Mouse (Mus musculus) forelimb bud, embryonic 11.5 days (tissue): Measurements from ENCODE around the gene Hacd3.
"Not testable (repeated sequence)": the region's sequence is repeated elsewhere in the genome, so short reads cannot be mapped to it uniquely, and the experiment has no call there.

Source experiments
- DNase-seq: peaks from one replicate; pipeline ENCODE4 v3.0.0-alpha.2; 2012; ENCODE audit warnings: low read depth, low spot score

The Hacd3 gene

DNA sequence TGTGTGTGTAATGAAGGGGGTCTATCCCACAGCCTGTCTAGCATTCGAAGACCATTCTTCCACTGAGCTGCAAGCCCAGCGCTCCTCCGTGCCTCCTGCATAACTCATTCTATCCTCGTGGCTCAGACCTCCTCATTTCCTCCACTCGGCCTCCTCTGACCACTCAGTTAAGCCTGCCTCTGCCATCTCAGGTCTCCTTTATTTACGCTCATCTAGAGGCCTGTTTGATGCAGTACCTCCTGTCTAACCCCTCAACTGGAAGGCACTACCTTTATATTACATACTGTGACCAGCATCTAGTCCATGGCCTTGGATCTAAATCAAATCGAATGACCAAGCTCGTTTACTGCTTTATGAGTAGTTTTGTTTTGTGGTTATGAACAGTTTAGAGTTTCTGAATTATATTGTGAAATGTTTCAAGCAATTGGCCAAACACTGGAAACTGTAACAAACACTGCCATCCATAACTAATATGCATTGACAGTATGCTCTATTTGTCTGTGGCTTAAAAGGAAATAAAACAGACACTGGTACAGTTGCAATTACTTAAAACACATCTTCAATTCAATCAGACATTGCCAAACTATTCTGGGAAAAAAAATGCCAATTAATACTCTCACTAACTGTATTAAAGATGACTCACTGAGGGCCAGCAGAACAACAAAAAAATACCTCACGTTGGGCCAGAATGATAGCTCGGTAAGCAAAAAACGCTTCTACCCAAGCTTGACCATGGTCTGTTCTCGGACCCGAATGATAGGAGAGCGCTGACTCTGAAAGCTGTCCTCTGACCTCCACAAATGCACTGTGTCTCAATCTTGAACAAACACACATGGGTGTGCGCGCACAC, 4.3 kb downstream of the Hacd3 start:
- no peak for DNase-seq

DNA sequence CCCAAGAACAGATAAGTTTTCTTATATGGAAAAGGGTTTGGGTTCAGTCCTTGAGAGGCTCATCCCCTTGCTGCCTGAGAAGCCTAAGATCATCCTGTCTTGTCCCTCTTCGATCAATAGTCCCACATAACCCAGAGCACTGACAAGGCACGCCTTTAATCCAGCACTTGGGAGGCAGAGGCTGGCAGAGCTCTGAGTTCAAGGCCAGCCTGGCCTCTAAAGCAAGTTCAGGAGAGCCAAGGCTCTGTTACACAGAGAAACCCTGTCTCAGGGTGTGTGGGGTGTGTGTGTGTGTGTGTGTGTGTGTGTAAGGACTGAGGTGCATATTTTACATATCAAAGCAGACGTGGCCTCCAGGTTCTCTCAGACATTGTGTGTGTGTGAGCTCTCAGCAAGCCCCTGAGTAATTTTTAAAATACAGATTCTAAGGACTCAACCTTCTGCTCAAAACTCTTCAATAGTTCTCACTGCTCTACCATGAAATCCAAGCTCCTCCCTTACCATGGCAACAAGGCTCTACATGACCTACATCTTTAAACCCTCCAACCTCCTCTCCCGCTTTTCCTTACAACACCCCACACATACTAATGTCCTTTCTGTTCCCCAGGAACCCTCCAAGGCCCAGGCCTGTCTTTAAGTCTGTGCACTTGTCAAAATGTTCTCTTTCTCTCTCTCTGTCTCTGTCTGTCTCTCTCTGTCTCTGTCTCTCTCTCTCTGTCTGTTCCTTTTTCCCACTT, 5.1 kb downstream of the Hacd3 start:
- DNase-seq: no peak

DNA sequence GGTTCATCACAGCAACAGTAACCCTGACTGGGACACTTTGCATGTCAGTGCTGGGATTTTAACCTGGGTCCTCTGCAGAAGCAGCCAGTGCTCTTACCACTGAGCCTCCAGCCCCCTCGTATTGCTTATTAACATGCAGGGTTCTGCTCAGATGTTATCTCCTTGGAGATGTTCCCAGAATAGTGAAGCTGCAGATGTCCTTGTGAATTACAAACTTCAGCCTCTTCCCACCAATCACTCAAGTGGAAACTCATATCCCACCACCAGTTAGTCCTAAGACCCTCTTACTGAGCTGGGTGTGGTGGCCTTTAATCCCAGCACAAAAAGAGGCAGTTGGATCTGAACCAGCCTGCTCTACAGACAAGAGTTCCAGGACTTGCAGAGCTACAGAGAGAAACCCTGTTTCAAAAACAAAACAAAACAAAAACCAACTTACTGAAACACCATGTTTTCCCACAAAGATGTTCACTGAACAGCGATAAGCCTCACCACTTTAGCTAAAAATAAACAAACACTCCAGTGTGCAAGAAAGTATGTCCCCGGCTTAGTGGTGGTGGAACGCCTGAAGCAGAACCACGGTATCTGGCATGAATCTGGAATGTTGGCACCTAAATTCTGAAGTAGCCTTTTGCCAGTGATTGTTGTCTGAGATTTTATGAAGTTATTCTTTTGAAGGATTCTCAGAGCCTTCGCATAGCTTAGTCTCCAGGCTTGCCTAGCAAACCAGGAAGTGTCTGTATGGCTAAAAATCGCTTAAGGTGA, 5.9 kb downstream of the Hacd3 start:
- no peak for DNase-seq

DNA sequence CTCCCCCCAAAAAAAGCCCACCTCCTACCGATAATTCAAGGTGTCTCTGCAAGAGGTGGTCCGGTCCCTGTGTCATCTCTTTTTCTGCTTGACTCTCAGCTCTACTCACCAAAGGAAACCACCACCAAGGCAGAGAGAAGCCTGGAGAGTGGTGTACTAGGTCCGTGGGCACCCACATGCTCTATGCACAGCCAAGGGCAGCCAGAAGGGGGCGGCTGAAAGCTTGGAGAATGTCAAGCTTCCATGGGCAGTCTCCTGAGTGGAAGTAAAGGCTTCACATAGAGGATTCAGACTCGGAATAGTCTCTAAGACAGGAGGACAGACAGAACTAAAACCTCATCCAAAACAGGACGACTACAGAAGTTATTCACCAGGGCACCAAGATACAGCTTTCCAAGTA, 10.2 kb downstream of the Hacd3 start:
- no peak for DNase-seq

DNA sequence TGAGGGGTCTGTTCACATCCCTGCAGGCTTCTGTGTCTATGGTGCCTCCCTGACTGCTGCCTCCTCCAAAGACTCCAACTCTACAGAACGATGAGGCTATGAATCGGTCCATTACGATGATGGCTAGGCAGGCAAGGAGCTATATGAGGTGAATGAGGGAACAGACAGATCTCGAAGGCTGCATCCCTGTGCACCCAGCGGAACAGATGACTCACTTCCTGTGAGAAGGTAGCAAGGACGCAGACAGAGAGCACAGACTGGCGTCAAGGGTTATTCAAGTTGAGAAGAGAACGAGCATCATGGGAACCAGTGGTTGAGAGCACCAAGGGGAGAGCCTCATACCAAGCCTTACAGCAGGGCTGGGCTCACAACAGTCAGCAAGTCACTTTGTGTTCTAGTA, 10.9 kb downstream of the Hacd3 start:
- DNase-seq: no peak

DNA sequence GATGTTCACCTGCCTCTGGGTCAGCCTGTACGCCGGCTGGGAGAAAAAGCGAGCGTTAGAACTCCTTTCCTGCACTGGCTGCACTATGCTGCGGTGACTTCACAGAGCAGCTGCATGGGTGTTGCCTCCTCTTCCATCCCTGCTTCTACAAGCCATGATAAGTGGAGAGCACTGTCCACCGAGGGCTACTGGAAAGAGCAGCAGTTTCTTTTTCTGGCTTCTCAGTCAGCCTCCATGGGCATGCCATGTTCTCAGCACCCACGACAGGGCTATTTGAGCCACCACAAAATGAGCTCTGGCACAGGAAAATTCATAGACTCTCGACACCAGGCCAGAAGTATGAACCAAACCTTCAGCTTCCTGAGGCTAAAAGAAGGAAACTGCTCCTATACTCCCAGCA, 15.8 kb downstream of the Hacd3 start:
- no peak for DNase-seq

DNA sequence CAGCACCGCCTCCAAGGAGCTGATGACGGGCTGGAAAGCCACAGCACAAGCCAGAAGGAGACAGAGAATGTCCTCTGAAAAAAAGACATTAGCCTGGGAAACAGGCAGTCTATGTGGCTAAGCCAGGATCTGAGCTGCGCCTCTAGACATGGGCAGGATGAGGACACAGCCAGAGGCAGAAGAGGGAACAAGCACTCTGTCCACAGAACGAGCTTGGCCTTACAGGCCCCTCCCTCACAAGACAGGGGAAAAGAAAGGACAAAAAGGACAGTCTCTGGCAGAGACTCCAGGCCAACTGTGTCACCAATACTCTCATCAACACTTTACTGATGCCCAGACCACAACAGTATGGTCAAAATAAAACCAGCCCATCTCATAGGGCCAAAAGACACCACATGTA, 20.0 kb downstream of the Hacd3 start:
- DNase-seq: no peak

DNA sequence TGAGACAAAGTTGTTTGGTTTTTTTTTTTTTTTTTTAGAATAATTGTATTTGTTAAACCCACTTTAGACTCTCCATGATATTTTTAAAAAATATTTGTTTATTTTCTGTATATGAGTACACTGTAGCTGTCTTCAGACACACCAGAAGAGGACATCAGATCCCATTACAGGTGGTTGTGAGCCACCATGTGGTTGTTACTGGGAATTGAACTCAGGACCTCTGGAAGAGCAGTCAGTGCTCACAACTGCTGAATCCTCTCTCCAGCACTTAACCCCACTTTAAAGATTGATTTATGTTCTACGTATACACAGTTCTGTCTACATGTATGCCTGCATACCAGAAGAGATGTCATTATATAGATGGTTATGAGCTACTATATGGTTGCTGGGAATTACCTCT, 26.0 kb downstream of the Hacd3 start:
- DNase-seq: not testable (repeated sequence)

DNA sequence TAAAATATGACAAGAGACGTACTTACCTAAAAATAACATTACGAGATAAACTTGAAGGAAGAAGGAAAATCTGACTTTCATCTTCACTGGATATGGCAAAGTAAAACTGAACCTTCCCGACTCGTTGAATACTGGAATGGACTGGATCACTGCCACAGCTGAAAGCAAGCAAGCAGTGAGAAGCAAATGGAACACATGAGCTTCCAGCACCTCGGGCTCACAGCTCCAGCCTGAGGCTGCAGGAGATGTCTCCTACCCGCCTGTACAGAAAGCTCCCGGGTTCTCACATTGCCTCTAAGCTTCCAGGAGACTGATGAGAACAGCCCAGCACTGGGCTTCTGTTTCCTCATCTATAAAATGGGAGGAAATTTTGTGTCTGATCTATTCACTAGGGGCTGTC, 31.2 kb downstream of the Hacd3 start:
- no peak for DNase-seq

DNA sequence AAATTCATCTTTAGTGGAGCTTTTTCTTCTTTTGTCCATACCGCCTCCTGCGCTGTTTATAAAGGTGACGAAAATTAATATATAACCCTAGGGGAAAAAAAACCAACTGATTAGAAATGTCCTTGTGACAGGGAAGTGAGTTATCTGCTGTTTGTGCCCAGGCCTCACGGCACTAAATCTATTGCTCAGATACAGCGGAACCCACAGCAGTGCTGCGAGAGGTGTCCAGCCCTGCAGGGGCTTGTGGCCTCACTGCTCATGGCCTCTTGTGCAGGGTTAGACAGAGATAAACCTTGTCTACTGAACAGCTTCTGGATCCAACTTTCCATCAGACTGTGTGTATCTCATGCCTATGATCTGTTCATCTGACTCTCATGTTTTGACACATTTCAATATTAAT, 33.0 kb downstream of the Hacd3 start:
- DNase-seq: no peak

DNA sequence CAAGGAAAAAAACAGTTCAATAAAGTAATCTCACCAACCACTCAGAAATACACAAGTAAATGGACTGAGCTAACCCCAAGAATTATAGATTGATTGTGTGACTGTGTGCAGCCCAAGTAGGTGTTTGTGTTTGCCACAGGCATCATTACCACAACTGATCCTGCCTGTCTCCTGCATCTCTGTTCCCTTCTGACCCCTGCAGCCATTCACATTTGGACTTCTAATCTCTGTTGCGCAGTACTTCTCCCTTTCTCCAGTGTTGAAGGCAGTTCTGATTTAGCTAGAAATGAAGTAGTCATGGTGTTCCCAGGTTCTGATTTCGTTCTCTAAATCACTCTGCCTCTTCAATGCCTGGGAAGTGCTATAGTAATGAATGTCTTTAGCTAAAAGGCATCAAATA, 33.8 kb downstream of the Hacd3 start:
- no peak for DNase-seq

DNA sequence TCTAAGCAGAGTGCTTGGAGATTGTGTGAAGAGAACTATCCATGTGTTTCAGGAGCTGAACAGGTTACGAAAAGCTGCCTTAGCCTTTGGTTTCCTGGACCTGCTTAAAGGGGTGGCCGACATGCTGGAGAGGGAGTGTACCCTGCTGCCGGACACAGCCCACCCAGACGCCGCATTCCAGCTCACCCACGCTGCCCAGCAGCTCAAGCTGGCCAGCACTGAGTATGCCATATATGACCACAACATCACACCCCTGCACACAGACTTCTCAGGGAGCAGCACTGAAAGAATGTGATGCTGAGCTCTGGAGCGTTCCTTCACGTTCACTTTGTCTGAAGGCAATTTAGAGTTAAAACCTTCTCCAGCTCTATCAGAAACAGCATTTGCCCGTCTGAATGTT, 35.7 kb downstream of the Hacd3 start:
- DNase-seq: no peak

DNA sequence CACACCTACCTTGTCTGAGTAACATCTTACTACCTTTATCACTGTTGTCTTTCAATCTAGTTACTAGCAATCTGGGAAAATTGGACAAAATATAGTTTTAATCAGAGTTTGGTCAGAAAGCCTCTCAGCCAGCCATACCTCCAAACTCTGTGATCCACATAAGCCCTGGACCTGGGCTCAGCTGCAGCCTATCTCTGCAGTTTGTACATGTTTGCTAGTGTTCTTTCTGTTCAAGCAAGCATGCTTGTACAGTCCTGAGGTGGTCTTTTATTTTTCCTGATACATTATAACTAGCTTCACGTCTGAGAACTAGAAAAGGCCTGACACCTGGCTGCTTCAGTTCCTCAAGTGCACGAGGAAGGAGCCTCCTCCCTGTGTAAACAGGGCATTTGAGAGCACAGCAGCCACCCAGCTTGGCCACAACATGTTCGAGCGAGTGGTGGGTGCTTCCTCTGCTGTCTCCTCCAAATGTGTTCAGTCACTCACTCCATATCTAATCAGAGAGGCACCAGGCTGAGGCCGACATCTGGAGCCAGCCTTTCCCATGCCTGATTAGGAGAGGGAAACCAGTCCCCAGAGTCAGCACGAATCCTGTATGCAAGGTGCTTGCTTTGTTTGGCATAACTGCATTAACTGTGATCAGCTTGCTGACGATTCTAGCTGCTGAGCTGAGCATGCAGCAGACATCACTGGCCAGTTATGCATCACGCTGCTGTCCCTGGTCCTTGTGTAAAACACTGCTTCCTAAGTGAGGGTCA, 36.3 kb downstream of the Hacd3 start:
- no peak for DNase-seq

DNA sequence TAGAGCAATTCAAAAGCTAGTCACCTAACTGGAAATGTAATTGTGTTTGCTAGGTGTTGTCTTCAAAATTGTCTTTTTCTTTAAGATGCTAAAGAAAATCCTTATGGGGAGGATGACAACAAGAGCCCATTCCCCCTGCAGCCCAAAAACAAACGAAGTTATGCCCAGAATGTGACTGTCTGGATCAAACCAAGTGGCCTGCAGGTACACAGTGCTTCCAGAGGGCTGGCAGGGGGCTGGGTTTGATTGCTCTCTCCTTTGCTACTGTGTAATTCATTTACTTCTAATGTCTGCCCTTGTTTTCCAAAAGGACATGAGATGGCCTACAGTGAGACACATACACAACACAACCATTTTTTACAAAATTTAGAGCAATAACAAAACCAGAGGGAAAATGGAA, 39.6 kb downstream of the Hacd3 start:
- no peak for DNase-seq

DNA sequence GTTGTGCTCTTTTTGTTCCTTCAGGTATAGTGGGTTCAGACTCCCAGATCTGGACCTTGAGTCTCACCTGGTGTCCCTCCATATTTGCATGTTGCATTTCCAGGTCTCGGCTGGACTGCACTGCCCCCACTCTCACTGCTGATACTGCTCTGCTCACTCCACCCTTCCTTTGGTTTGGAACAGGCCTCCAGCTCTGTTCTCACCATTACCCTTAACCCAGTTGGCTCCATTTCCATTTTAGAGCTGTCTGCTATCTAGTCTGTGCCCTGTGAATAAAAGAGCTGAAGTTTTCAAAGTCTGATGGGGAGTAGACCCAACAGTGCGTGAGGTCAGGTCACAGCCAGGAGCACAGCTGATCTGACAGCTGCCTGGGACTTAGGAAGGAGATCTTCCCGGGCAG, 40.9 kb downstream of the Hacd3 start:
- DNase-seq: no peak

DNA sequence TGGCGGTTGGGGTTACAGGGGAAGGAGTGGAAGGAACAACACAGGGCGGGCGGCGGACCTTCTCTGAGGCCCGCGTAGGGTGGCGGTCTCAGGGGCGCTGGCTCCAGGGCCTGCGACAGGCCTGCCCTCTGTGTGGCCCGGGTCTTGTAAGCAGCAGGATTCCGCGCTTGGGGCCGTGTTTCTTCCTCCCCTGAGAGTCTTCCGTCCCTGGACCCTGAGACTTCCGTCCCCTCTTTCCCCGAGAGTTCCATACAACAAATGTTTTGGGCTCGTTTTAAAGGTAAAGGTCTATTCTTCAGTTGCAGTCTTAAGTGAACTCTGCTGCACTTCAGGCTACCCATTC, 60.5 kb downstream of the Hacd3 start:
- no peak for DNase-seq

DNA sequence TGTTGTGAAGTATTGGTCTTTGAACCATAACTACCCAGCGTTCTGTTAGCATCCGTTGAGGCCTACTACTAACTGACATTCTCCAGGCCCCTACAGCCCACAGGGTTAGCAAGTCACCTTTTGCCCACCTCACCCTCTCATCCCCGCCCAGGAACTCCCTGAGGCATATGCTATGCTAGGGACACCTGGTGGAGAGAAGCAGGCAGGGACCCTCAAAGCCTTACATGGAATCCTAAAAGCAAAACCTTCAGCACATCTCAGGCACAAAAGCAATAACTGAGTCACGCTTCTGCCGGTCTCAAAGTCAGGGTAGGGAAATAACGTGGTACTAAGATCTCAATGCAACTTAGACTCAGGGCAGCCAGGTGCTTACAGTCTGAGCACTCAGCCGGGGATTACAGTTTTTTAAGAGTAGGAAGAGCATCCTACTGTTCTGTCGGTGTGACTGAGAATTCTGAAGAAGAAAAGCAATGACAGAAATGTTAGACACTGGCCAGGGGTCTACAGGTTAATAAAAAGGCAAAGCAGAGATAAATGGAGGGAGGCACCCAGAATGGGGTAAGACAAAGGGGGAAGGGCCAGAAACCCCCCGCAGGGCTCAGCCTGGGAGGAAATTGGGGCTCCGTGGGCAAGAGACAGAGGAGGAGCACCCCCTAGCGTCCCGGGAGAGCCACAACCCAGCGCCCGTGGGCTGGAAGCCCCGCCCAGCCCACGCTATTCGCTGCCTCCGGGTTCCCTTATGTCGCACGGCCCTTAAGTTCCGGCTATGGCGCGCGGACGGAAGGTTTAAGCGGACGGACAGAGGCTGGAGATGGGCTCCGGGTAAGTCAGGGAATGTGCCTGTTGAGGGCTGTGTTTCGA, 61.1 kb downstream of the Hacd3 start, which contains the start of gene Ints14:
TSS of gene Ints14 (plus strand) at position 789 of the 861 bp plus-strand sequence.
- peak; percentile 97 for DNase-seq

DNA sequence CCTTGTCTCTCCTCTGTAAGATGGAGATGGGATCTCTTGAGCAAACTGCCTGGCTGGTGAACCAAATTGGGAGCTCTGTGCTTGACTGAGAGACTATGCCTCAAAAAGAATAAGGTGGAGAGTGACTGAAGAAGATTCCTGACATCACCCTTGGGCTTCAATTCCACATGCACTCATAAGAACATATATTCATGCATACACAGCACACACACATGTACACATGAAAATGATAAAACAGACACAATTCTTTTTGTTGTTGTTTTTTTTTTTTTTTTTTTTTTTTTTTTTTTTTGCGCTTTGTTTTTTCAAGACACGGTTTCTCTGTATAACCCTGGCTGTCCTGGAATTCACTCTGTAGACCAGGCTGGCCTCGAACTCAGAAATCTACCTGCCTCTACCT, 64.2 kb downstream of the Hacd3 start:
- no peak for DNase-seq

DNA sequence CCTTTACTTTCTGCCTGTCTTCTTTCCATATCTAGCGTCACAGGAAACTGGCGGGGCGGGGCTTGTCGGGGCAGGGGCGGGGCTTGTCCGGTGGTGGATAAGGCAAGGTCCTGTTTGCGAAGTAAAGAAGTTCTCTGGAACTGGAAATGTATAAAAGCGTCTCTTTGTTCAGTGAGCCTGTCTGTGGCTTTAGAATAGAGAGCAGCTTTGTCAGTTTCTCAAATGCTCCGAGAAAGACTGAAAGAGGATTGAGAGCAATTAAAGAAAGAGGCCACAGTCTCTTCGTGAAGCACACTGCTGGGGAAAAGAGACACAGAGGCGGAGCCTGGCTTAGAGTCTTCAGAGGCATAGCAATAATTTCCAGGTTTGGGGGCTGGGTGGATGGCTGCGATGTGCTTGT, 65.2 kb downstream of the Hacd3 start:
- no peak for DNase-seq

DNA sequence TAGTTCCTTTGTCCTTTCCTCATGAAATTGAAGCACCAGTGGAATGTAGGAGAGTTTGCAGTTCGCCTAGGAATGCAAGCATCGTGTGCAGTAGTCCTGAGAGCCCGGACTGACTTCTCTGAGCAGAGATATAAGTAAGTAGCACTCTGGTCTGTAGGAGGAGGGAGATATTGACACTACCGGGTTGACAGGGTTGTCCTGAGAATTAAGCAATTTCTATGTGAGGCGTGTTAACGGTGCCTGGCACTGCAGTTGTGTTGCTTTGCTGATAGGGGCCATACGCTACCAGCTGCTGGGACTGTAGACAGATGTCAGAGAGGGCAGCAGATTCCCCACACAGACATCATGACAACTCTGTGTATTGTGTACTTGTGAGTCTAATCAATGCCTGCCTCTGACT, 68.3 kb downstream of the Hacd3 start:
- no peak for DNase-seq

DNA sequence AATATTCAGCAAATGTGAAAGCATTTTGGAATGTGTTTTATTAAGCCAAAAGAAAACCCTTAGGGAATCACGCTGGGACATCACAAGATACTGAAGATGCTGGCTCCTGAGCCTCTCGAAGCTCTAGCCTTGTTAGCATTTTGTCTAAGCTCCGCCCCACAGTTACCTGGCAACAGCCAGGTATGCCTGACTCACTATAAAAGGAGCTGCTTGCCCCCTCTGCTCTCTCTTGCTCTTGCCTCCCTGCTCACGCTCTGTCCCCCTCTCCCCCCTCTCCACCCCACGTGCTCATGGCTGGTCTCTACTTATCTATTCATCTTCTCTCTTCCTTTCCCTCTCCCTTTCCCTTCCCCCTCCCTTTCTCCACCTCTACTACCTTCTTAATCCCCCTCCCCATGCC, 69.4 kb downstream of the Hacd3 start:
- DNase-seq: no peak
